Mouse (Mus musculus) liver, adult 2 months (tissue): ENCODE data around the gene Unc13d. TPM values are rescaled to one million over a fixed set of nuclear protein-coding genes. Genes with fewer than 3 reads are reported as not detected.
A peak's percentile ranks its signal among the peaks of the same experiment; 100 is the strongest.
"Not testable (repeated sequence)": the region's sequence is repeated elsewhere in the genome, so short reads cannot be mapped to it uniquely, and the experiment has no call there.

ENCODE experiments used
- DNase-seq: peaks from one replicate; pipeline ENCODE4 v3.0.0-alpha.2; 2011; ENCODE audit warnings: low read depth, low spot score; ENCODE audit errors: extremely low read depth
- H3K27ac ChIP-seq: fragments of 200-500 bp; replicated peaks from 2 replicates; pipeline ENCODE4 v1.5.1; 2012; ENCODE audit warnings: low read depth, mild to moderate bottlenecking, control low read depth, inconsistent platforms, low read length; ENCODE audit not compliant: insufficient read depth
- H3K27me3 ChIP-seq: fragments of 200-500 bp; 2 replicates; pipeline ENCODE4 v1.6.1; 2012; ENCODE audit warnings: mild to moderate bottlenecking, moderate library complexity, low read length, inconsistent platforms; ENCODE audit not compliant: control insufficient read depth, insufficient read depth
- H3K36me3 ChIP-seq: fragments of 200-500 bp; 2 replicates; pipeline ENCODE4 v1.6.1; 2012; ENCODE audit warnings: low read length, inconsistent platforms; ENCODE audit not compliant: control insufficient read depth, insufficient read depth
- H3K4me1 ChIP-seq: fragments of 200-500 bp; 2 replicates; pipeline ENCODE4 v1.6.1; 2011; ENCODE audit warnings: low read length; ENCODE audit not compliant: control insufficient read depth, insufficient read depth
- H3K4me3 ChIP-seq: fragments of 200-500 bp; 2 replicates; pipeline ENCODE4 v1.5.1; 2011; ENCODE audit warnings: low read depth, mild to moderate bottlenecking, control low read depth, low read length, moderate library complexity; ENCODE audit not compliant: insufficient read depth
- H3K79me2 ChIP-seq: fragments of 200-500 bp; 2 replicates; pipeline ENCODE4 v1.6.1; 2012; ENCODE audit warnings: inconsistent platforms, mild to moderate bottlenecking, low read length, moderate library complexity; ENCODE audit not compliant: control insufficient read depth, insufficient read depth
- H3K9ac ChIP-seq: fragments of 200-500 bp; 2 replicates; pipeline ENCODE4 v1.6.1; 2012; ENCODE audit warnings: low read depth, mild to moderate bottlenecking, control low read depth, inconsistent platforms, low read length
- CTCF ChIP-seq: fragments of 200-500 bp; IDR thresholded peaks from 2 replicates; pipeline ENCODE4 v1.5.1; 2011; ENCODE audit warnings: low read depth, low read length, control low read depth
- POLR2A ChIP-seq: fragments of 200-500 bp; IDR thresholded peaks from 2 replicates; pipeline ENCODE4 v1.6.1; 2011; ENCODE audit warnings: low read length, control low read depth; ENCODE audit not compliant: insufficient read depth; ENCODE audit errors: extremely low read depth
- WGBS: fragments of 180-500 bp; shearing (Covaris S2); methylation state at CpG from one replicate; pipeline ENCODE4 v1.1.7; 2018; 5-methylcytosine and 5-hydroxymethylcytosine counted together
- polyA plus RNA-seq: library from polyadenylated mRNA; depleted of rRNA; stranded (reverse); fragments of >200 nt; gene quantifications from 2 replicates; pipeline ENCODE4 v1.2.3, GENCODE M21; 2012
- total RNA-seq: library from RNA; depleted of rRNA; stranded (reverse); fragments of >200 nt; gene quantifications from 2 replicates; pipeline ENCODE4 v1.2.3, GENCODE M21; 2014

Unc13d gene
- total and polyA plus RNA-seq, 2 experiments = 0.37 to 1.4 TPM

DNA sequence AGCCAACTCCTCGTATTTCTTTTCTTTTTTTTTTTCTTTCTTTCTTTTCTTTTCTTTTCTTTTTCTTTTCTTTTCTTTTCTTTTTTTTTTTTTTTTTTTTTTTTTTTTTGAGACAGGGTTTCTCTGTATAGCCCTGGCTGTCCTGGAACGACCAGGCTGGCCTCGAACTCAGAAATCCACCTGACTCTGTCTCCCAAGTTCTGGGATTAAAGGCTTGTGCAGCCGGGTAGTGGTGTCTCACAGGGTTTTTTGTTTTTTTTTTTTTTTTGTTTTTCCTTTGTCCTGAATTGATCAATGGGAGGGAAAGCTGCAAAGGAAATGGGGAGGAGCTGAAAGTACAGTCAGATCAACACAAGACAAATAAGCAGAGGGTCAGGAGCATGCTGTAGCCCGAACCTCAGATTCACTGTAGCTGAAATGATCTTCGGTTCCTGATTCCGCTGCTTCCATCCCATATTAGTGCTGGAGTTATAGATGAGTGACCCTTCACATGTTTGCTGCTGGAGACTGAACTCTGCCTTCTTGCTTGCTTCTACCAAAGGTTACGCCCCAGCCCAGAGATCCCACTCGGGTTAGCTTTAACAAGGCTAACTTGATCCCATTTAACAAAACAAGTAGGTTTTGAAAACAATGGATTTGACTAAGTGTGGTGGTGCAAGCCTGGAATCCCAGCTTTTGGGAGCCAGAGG, 49.4 kb downstream of the Unc13d start:
- Histone ChIP-seq H3K4me3 (no peak overlapping the region), H3K27ac (peak overlapping the region; percentile 85), H3K9ac (peak overlapping the region; percentile 3), H3K4me1 (peaks cover 10% of the 10 kb centered on the region), H3K79me2 (peaks cover 15% of the 10 kb centered on the region; the same call in 1 of the 2 replicates), H3K36me3 (peaks cover 1% of the 10 kb centered on the region; the same call in 1 of the 2 replicates), H3K27me3 (no peaks in the 10 kb centered on the region)
- TF ChIP-seq POLR2A (no peak), CTCF (no peak)
- peak; percentile 55 for DNase-seq
- 24% methylated on average over 9 of the region's 9 CpGs for WGBS

- WGBS = 20% methylated on average over 4 of the region's 4 CpGs
- Histone ChIP-seq H3K27ac (peak within 1 kb of the TSS; percentile 85), H3K36me3 (peaks cover 2% of the 10 kb centered on the region; the same call in 1 of the 2 replicates), H3K27me3 (no peaks in the 10 kb centered on the region), H3K79me2 (peaks cover 13% of the 10 kb centered on the region; the same call in 1 of the 2 replicates), H3K4me3 (peak within 1 kb of the TSS; percentile 4), H3K9ac (peak within 1 kb of the TSS; percentile 44), H3K4me1 (peaks cover 10% of the 10 kb centered on the region)
- peak; percentile 67 for TF ChIP-seq POLR2A
- TF ChIP-seq CTCF = no peak
- DNase-seq = peak; percentile 84
Observed at GRCm38 (mm10) chr11:116027756-116028155, 50.0 kb downstream of the Unc13d start, which contains the start of gene H3f3b. TSS of gene H3f3b (minus strand) at chr11:116027962.

DNA sequence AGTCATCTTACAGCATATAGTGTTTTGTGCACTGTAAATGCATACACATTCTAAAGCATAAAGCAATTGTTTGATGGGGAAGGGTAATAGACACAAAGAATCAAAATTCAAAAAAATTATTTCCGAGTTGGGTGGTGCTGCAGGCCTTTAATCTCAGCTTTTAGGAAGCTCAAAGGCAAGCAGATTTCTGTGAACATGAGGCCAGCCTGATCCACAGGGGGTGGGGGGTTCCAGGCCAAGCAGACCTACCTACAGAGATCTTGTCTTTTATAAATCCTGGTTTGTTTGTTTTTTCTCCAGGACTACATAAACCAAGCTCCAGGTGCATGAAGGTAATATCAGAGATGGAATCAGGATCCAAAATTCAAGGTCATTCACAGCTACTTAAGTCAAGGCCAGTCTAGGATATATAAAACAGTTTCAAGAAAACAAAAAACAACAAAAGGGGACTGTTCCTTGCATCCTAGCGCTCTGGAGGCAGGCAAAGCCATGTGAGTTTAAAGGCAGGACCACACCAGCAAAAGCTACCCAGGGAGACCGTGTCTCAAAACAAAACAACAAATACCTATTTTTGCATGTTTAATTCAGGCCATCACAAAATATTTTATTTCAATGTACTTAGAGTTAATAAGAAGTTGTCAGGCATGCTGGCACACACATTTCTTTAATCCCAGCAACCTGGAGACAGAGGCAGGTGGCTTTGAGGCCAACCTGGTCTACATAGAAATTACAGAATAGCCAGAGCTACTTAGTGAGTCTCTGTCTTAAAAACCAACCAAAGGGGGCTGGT, 52.5 kb downstream of the Unc13d start:
- H3K4me3 ChIP-seq = no peak overlapping the region
- peaks cover 13% of the 10 kb centered on the region for H3K36me3 ChIP-seq
- H3K4me1 ChIP-seq = peaks cover 7% of the 10 kb centered on the region
- H3K27ac ChIP-seq = no peak overlapping the region
- H3K9ac ChIP-seq = no peak overlapping the region
- no peaks in the 10 kb centered on the region for H3K27me3 ChIP-seq
- peaks cover 10% of the 10 kb centered on the region; the same call in 1 of the 2 replicates for H3K79me2 ChIP-seq
- TF ChIP-seq POLR2A = no peak
- no peak for TF ChIP-seq CTCF
- 92% methylated on average over 3 of the region's 3 CpGs for WGBS
- no peak for DNase-seq

GRCm38 (mm10) chr11:116024356-116024808, 53.4 kb downstream of the Unc13d start:
- Histone ChIP-seq H3K27me3 (no peaks in the 10 kb centered on the region), H3K36me3 (peaks cover 13% of the 10 kb centered on the region), H3K4me3 (peak overlapping the region; percentile 67), H3K27ac (peak overlapping the region; percentile 92), H3K79me2 (peaks cover 10% of the 10 kb centered on the region; the same call in 1 of the 2 replicates), H3K4me1 (peaks cover 7% of the 10 kb centered on the region), H3K9ac (peak overlapping the region; percentile 96)
- WGBS = under 1% methylated on average over 37 of the region's 37 CpGs
- TF ChIP-seq POLR2A = peak; percentile 100
- TF ChIP-seq CTCF = no peak
- peak; percentile 98 for DNase-seq

- WGBS = under 1% methylated on average over 49 of the region's 57 CpGs
- TF ChIP-seq POLR2A (no peak), CTCF (peak; percentile 73)
- H3K9ac ChIP-seq = peak overlapping the region; percentile 96
- H3K27me3 ChIP-seq = no peaks in the 10 kb centered on the region
- peaks cover 13% of the 10 kb centered on the region for H3K36me3 ChIP-seq
- peak; percentile 35 for DNase-seq
- H3K4me1 ChIP-seq = peaks cover 3% of the 10 kb centered on the region; the same call in 1 of the 2 replicates
- peak overlapping the region; percentile 92 for H3K27ac ChIP-seq
- H3K79me2 ChIP-seq = peaks cover 10% of the 10 kb centered on the region; the same call in 1 of the 2 replicates
- peak overlapping the region; percentile 67 for H3K4me3 ChIP-seq
Observed at GRCm38 (mm10) chr11:116023771-116024355, 53.9 kb downstream of the Unc13d start.

- Histone ChIP-seq H3K36me3 (peaks cover 13% of the 10 kb centered on the region), H3K27ac (peak overlapping the region; percentile 92), H3K9ac (peak overlapping the region; percentile 96), H3K4me3 (peak overlapping the region; percentile 67)
- not testable (repeated sequence) for H3K79me2 ChIP-seq, H3K4me1 ChIP-seq, DNase-seq, H3K27me3 ChIP-seq
- under 1% methylated on average over 18 of the region's 18 CpGs for WGBS
Observed at GRCm38 (mm10) chr11:116023074-116023770, 54.5 kb downstream of the Unc13d start.
